Mouse (Mus musculus): ENCODE results near the gene Ndufa6. TPM values are rescaled to one million over a fixed set of nuclear protein-coding genes. Genes with fewer than 3 reads are reported as not detected.

Gene Ndufa6
- polyA plus RNA-seq, 1 experiment from 2014 or later: 609 TPM

DNA sequence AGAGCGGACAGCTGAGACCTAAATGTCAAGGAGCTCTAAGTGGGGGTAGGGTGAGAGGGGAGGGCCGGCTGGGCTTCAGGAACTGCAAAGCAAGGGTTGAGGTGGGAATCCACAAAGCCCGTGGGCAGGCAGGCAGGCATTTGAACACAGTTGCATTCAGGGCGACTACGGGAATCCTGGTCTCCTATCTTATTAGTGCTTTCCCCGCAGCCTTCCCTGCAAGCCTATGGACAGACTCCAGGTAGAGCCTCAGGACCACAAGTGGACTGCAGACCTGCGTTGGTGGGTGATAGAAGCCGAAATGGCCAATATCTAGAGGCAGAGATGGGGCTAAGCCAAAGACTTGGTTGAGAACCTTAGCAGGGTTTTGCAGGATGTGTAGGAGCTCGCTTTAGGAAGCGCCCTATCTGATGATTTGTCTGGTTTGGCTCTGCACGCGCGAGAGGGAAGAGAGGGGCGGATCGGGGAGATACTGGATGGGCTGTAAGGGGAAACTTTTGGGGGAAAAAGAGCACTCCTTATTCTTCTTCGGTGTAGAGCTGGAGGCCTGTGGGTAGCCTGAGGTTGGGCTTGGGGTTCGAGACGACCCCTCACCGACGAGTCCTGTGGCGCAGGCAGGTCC is 13.6 kb downstream of the Ndufa6 start:
- H3K4me1 ChIP-seq (ENCODE audit: control insufficient read depth, insufficient read depth, low read length): peaks cover 29% of the 10 kb centered on the region
- peak overlapping the region; percentile 87 for H3K9ac ChIP-seq (ENCODE audit: low read length)

GRCm38 (mm10) chr15:82339634-82340254 is 14.4 kb downstream of the Ndufa6 start:
- Histone ChIP-seq H3K36me3 (ENCODE audit: control insufficient read depth, insufficient read depth) (peaks cover 18% of the 10 kb centered on the region), H3K27ac (ENCODE audit: low read length) (peak overlapping the region; percentile 34), H3K4me2 (ENCODE audit: low read depth, low read length) (no peak overlapping the region), H3K4me1 (ENCODE audit: control insufficient read depth, insufficient read depth, low read length) (peaks cover 29% of the 10 kb centered on the region), H3K9me3 (replicated peaks; ENCODE audit: control insufficient read depth, low read length) (no peaks in the 10 kb centered on the region), H3K9ac (ENCODE audit: low read length) (no peak overlapping the region), H3K4me3 (ENCODE audit: low read length) (no peak overlapping the region), H3K27me3 (ENCODE audit: control insufficient read depth, insufficient read depth, low read length) (no peaks in the 10 kb centered on the region)
- WGBS: 69% methylated on average over 8 of the region's 8 CpGs
- ATAC-seq (replicated peaks; ENCODE audit: extremely low read depth, insufficient read depth, low FRiP score): no peak

More for the DNA sequence above, 13.6 kb downstream of the Ndufa6 start:
- H3K36me3 ChIP-seq (ENCODE audit: control insufficient read depth, insufficient read depth): peaks cover 11% of the 10 kb centered on the region
- H3K9me3 ChIP-seq (replicated peaks; ENCODE audit: control insufficient read depth, low read length): no peaks in the 10 kb centered on the region
- ATAC-seq (replicated peaks; ENCODE audit: extremely low read depth, insufficient read depth, low FRiP score): no peak
- H3K4me3 ChIP-seq (ENCODE audit: low read length): peak overlapping the region; percentile 64
- H3K4me2 ChIP-seq (ENCODE audit: low read depth, low read length): peak overlapping the region; percentile 76
- H3K27me3 ChIP-seq (ENCODE audit: control insufficient read depth, insufficient read depth, low read length): no peaks in the 10 kb centered on the region
- WGBS: 33% methylated on average over 21 of the region's 21 CpGs
- H3K27ac ChIP-seq (ENCODE audit: low read length): peak overlapping the region; percentile 86

GRCm38 (mm10) chr15:82339150-82339549 is 15.0 kb downstream of the Ndufa6 start:
- no peaks in the 10 kb centered on the region for H3K27me3 ChIP-seq (ENCODE audit: control insufficient read depth, insufficient read depth, low read length)
- peak overlapping the region; percentile 76 for H3K4me3 ChIP-seq (ENCODE audit: low read length)
- peak overlapping the region; percentile 80 for H3K9ac ChIP-seq (ENCODE audit: low read length)
- 60% methylated on average over 10 of the region's 10 CpGs for WGBS
- peak overlapping the region; percentile 70 for H3K4me2 ChIP-seq (ENCODE audit: low read depth, low read length)
- H3K4me1 ChIP-seq (ENCODE audit: control insufficient read depth, insufficient read depth, low read length): peaks cover 29% of the 10 kb centered on the region
- no peaks in the 10 kb centered on the region for H3K9me3 ChIP-seq (replicated peaks; ENCODE audit: control insufficient read depth, low read length)
- peaks cover 18% of the 10 kb centered on the region for H3K36me3 ChIP-seq (ENCODE audit: control insufficient read depth, insufficient read depth)
- no peak for ATAC-seq (replicated peaks; ENCODE audit: extremely low read depth, insufficient read depth, low FRiP score)
- peak overlapping the region; percentile 37 for H3K27ac ChIP-seq (ENCODE audit: low read length)

GRCm38 (mm10) chr15:82338593-82339112 is 15.5 kb downstream of the Ndufa6 start, which contains the start of the genes Naga, Pheta2 and Smdt1:
Gene Naga, minus strand, starts transcription at chr15:82338925.
Gene Pheta2, plus strand, starts transcription at chr15:82338942.
Gene Smdt1, plus strand, starts transcription at chr15:82338959.
- Histone ChIP-seq H3K4me2 (ENCODE audit: low read depth, low read length) (peak within 1 kb of the TSS; percentile 70), H3K27me3 (ENCODE audit: control insufficient read depth, insufficient read depth, low read length) (no peaks in the 10 kb centered on the region), H3K4me1 (ENCODE audit: control insufficient read depth, insufficient read depth, low read length) (peaks cover 29% of the 10 kb centered on the region), H3K36me3 (ENCODE audit: control insufficient read depth, insufficient read depth) (peaks cover 18% of the 10 kb centered on the region), H3K9me3 (replicated peaks; ENCODE audit: control insufficient read depth, low read length) (no peaks in the 10 kb centered on the region), H3K27ac (ENCODE audit: low read length) (peak within 1 kb of the TSS; percentile 69), H3K9ac (ENCODE audit: low read length) (peak within 1 kb of the TSS; percentile 80), H3K4me3 (ENCODE audit: low read length) (peak within 1 kb of the TSS; percentile 76)
- ATAC-seq (replicated peaks; ENCODE audit: extremely low read depth, insufficient read depth, low FRiP score): peak; percentile 89
- WGBS: under 1% methylated on average over 41 of the region's 41 CpGs

GRCm38 (mm10) chr15:82337875-82338274 is 16.2 kb downstream of the Ndufa6 start:
- H3K36me3 ChIP-seq (ENCODE audit: control insufficient read depth, insufficient read depth): peaks cover 18% of the 10 kb centered on the region
- WGBS: 8% methylated on average over 4 of the region's 4 CpGs
- no peak for ATAC-seq (replicated peaks; ENCODE audit: extremely low read depth, insufficient read depth, low FRiP score)

GRCm38 (mm10) chr15:82336629-82337028 is 17.5 kb downstream of the Ndufa6 start:
- Histone ChIP-seq H3K4me1 (ENCODE audit: control insufficient read depth, insufficient read depth, low read length) (peaks cover 19% of the 10 kb centered on the region), H3K27me3 (ENCODE audit: control insufficient read depth, insufficient read depth, low read length) (no peaks in the 10 kb centered on the region), H3K9me3 (replicated peaks; ENCODE audit: control insufficient read depth, low read length) (no peaks in the 10 kb centered on the region), H3K36me3 (ENCODE audit: control insufficient read depth, insufficient read depth) (peaks cover 18% of the 10 kb centered on the region), H3K27ac (ENCODE audit: low read length) (no peak overlapping the region), H3K4me2 (ENCODE audit: low read depth, low read length) (no peak overlapping the region), H3K9ac (ENCODE audit: low read length) (no peak overlapping the region), H3K4me3 (ENCODE audit: low read length) (no peak overlapping the region)
- 88% methylated on average over 12 of the region's 12 CpGs for WGBS
- no peak for ATAC-seq (replicated peaks; ENCODE audit: extremely low read depth, insufficient read depth, low FRiP score)

More at GRCm38 (mm10) chr15:82337875-82338274, 16.2 kb downstream of the Ndufa6 start:
- H3K9me3 ChIP-seq (replicated peaks; ENCODE audit: control insufficient read depth, low read length): no peaks in the 10 kb centered on the region
- H3K4me3 ChIP-seq (ENCODE audit: low read length): peak overlapping the region; percentile 76
- H3K27me3 ChIP-seq (ENCODE audit: control insufficient read depth, insufficient read depth, low read length): no peaks in the 10 kb centered on the region
- peak overlapping the region; percentile 80 for H3K9ac ChIP-seq (ENCODE audit: low read length)
- H3K27ac ChIP-seq (ENCODE audit: low read length): peak overlapping the region; percentile 69
- H3K4me2 ChIP-seq (ENCODE audit: low read depth, low read length): peak overlapping the region; percentile 70
- peaks cover 29% of the 10 kb centered on the region for H3K4me1 ChIP-seq (ENCODE audit: control insufficient read depth, insufficient read depth, low read length)

- peaks cover 21% of the 10 kb centered on the region for H3K36me3 ChIP-seq (ENCODE audit: control insufficient read depth, insufficient read depth)
- no peak overlapping the region for H3K4me3 ChIP-seq (ENCODE audit: low read length)
- no peak for ATAC-seq (replicated peaks; ENCODE audit: extremely low read depth, insufficient read depth, low FRiP score)
- H3K4me1 ChIP-seq (ENCODE audit: control insufficient read depth, insufficient read depth, low read length): peaks cover 9% of the 10 kb centered on the region
- H3K9ac ChIP-seq (ENCODE audit: low read length): no peak overlapping the region
- no peaks in the 10 kb centered on the region for H3K9me3 ChIP-seq (replicated peaks; ENCODE audit: control insufficient read depth, low read length)
- H3K27me3 ChIP-seq (ENCODE audit: control insufficient read depth, insufficient read depth, low read length): no peaks in the 10 kb centered on the region
- no peak overlapping the region for H3K4me2 ChIP-seq (ENCODE audit: low read depth, low read length)
- no peak overlapping the region for H3K27ac ChIP-seq (ENCODE audit: low read length)
- WGBS: 96% methylated on average over 4 of the region's 4 CpGs
These were observed 18.9 kb downstream of the Ndufa6 start for GRCm38 (mm10) chr15:82335194-82335593.

DNA sequence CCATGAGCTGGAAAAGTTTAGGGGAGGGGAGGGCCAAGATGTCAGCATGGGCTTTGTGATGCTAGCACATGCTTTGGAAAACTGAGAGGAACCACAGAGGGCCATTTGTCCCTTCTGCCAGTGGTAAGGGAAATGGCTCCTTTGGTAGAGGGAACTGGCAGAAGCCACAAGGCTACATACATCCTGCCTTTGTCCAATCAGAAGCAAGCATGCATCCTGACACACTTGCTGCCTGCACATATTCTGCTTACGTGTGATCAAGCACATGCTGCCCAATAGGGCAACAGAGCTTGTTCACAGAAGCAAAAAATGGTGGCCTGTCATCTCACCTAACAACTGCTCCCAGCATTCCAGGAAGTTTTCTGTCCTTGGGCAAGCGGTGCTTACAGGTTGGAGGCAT is 28.7 kb downstream of the Ndufa6 start:
- Histone ChIP-seq H3K4me2 (ENCODE audit: low read depth, low read length) (no peak overlapping the region), H3K27me3 (ENCODE audit: control insufficient read depth, insufficient read depth, low read length) (no peaks in the 10 kb centered on the region), H3K4me1 (ENCODE audit: control insufficient read depth, insufficient read depth, low read length) (no peaks in the 10 kb centered on the region), H3K27ac (ENCODE audit: low read length) (no peak overlapping the region), H3K9ac (ENCODE audit: low read length) (no peak overlapping the region), H3K9me3 (replicated peaks; ENCODE audit: control insufficient read depth, low read length) (no peaks in the 10 kb centered on the region), H3K4me3 (ENCODE audit: low read length) (no peak overlapping the region), H3K36me3 (ENCODE audit: control insufficient read depth, insufficient read depth) (peaks cover 8% of the 10 kb centered on the region)
- WGBS: 61% methylated on average over 2 of the region's 2 CpGs
- ATAC-seq (replicated peaks; ENCODE audit: extremely low read depth, insufficient read depth, low FRiP score): no peak

DNA sequence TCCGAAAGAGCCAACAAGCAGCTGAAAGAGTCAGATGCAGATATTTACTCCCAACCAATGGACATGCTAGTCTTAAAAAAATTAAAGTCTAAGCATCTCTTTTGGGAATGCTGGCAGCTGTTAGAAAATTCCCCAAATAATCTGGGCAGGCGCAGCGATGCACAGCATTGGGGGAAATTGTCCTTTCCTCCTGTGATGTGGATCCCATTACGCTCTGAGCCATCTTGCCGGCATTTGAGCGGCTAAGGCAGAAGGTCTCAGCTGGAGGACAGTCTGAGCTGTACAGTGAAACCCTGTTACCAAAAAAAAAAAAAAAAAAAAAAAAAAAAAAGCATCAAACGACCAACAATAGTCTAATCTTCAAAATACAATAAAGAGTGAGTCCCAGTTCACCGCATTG is 31.9 kb downstream of the Ndufa6 start:
- no peak for ATAC-seq (replicated peaks; ENCODE audit: extremely low read depth, insufficient read depth, low FRiP score)
- 75% methylated on average over 8 of the region's 8 CpGs for WGBS
- no peaks in the 10 kb centered on the region for H3K36me3 ChIP-seq (ENCODE audit: control insufficient read depth, insufficient read depth)

More for the DNA sequence above, 31.9 kb downstream of the Ndufa6 start:
- H3K9ac ChIP-seq (ENCODE audit: low read length): no peak overlapping the region
- H3K4me1 ChIP-seq (ENCODE audit: control insufficient read depth, insufficient read depth, low read length): no peaks in the 10 kb centered on the region
- H3K4me2 ChIP-seq (ENCODE audit: low read depth, low read length): no peak overlapping the region
- no peaks in the 10 kb centered on the region for H3K27me3 ChIP-seq (ENCODE audit: control insufficient read depth, insufficient read depth, low read length)
- H3K4me3 ChIP-seq (ENCODE audit: low read length): no peak overlapping the region
- no peaks in the 10 kb centered on the region for H3K9me3 ChIP-seq (replicated peaks; ENCODE audit: control insufficient read depth, low read length)
- H3K27ac ChIP-seq (ENCODE audit: low read length): no peak overlapping the region
